Mouse (Mus musculus) forebrain, embryonic 16.5 days (tissue): ENCODE results near the gene Smarcc1. TPM values are rescaled to one million over a fixed set of nuclear protein-coding genes. Genes with fewer than 3 reads are reported as not detected.
"Not testable (repeated sequence)": the region's sequence is repeated elsewhere in the genome, so short reads cannot be mapped to it uniquely, and the experiment has no call there.

Source experiments
- ATAC-seq: fragments of 200-750 bp; cut with Nextera tagmentation; 2 replicates; pipeline ENCODE4 v1.8.0; 2017; ENCODE audit warnings: mild to moderate bottlenecking, moderate library complexity
- H3K27ac ChIP-seq: fragments of 300-500 bp; sonication (generic); 2 replicates; pipeline ENCODE4 v1.5.1; 2014; ENCODE audit warnings: low read length, control low read depth
- H3K27me3 ChIP-seq: fragments of 300-500 bp; sonication (generic); replicated peaks from 2 replicates; pipeline ENCODE4 v1.6.1; 2014; ENCODE audit warnings: low read length; ENCODE audit not compliant: control insufficient read depth, insufficient read depth
- H3K36me3 ChIP-seq: fragments of 300-500 bp; sonication (generic); 2 replicates; pipeline ENCODE4 v1.6.1; 2014; ENCODE audit not compliant: control insufficient read depth, insufficient read depth
- H3K4me1 ChIP-seq: fragments of 300-500 bp; sonication (generic); replicated peaks from 2 replicates; pipeline ENCODE4 v1.6.1; 2014; ENCODE audit warnings: low read length; ENCODE audit not compliant: control insufficient read depth, insufficient read depth
- H3K4me2 ChIP-seq: fragments of 300-500 bp; sonication (generic); 2 replicates; pipeline ENCODE4 v1.6.1; 2014; ENCODE audit warnings: mild to moderate bottlenecking, low read length, control low read depth
- H3K4me3 ChIP-seq: fragments of 300-500 bp; sonication (generic); replicated peaks from 2 replicates; pipeline ENCODE4 v1.5.1; 2014; ENCODE audit warnings: mild to moderate bottlenecking, low read length, control low read depth
- H3K9ac ChIP-seq: fragments of 300-500 bp; sonication (generic); replicated peaks from 2 replicates; pipeline ENCODE4 v1.6.1; 2014; ENCODE audit warnings: low read depth, low read length, control low read depth
- H3K9me3 ChIP-seq: fragments of 300-500 bp; sonication (generic); 2 replicates; pipeline ENCODE4 v1.6.1; 2016; ENCODE audit warnings: low read length; ENCODE audit not compliant: control insufficient read depth
- WGBS: fragments of 180-500 bp; shearing (Covaris S2); extraction: QIAGEN DNeasy Blood & Tissue Kit; methylation state at CpG from one replicate; pipeline ENCODE4 v1.1.7; 2014; 5-methylcytosine and 5-hydroxymethylcytosine counted together
- polyA plus RNA-seq: library from polyadenylated mRNA; unstranded; fragments of >200 nt; fragmentation: Nextera tagmentation; extraction: Ambion mirVana; gene quantifications from 2 replicates; pipeline ENCODE4 v1.2.1, GENCODE M21; 2015

Smarcc1 gene
- polyA plus RNA-seq, 1 experiment from 2014 or later, result 134 TPM

DNA sequence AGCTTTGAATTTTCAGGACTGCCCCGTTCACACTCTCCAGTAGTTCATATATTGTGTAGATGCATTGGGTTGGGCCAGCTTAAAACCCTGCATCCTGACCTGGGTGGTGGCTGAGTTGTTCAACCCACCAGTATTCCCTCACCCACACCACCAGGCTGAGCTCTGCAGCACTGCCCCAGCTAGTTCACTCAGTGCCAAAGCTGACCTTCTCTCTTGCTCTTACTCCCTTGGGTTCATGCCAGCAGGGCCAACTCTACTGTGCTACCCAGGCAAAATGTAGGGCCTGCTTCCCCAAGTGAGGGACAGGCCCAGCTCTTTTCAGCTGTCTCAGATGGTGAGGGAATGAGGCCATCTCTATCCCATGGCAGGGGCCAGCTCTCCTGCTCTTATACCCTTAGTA lies 41.5 kb downstream of the Smarcc1 start:
- H3K36me3 ChIP-seq, result peaks cover 14% of the 10 kb centered on the region
- H3K27me3 ChIP-seq, result no peaks in the 10 kb centered on the region
- H3K9me3 ChIP-seq, result no peaks in the 10 kb centered on the region
- H3K4me3 ChIP-seq, result no peak overlapping the region
- no peak overlapping the region for H3K27ac ChIP-seq
- no peak overlapping the region for H3K9ac ChIP-seq
- H3K4me1 ChIP-seq, result no peaks in the 10 kb centered on the region
- 82% methylated on average over 1 of the region's 1 CpGs for WGBS
- no peak overlapping the region for H3K4me2 ChIP-seq
- no peak for ATAC-seq

DNA sequence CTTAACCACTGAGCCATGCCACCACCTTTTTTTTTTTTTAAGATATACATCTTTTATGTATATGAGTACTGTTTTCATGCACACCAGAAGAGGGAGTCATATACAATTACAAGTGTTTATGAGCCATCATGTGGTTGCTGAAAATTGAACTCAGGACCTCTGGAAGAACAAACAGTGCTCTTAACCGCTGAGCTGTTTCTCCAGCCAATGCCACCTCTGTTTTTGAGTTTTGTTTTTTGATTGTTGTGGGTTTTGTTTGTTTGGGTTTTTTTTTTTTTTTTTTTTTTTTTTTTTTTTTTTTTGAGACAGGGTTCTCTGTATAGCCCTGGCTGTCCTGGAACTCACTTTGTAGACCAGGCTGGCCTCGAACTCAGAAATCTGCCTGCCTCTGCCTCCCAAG lies 43.0 kb downstream of the Smarcc1 start:
- not testable (repeated sequence) for H3K4me2 ChIP-seq, H3K4me3 ChIP-seq, ATAC-seq, H3K27ac ChIP-seq, H3K9me3 ChIP-seq, H3K4me1 ChIP-seq, H3K9ac ChIP-seq, H3K27me3 ChIP-seq
- 100% methylated on average over 2 of the region's 2 CpGs for WGBS
- H3K36me3 ChIP-seq, result peaks cover 23% of the 10 kb centered on the region

- Histone ChIP-seq H3K4me3 (no peak overlapping the region), H3K36me3 (peaks cover 21% of the 10 kb centered on the region), H3K27ac (no peak overlapping the region), H3K4me1 (no peaks in the 10 kb centered on the region), H3K4me2 (no peak overlapping the region), H3K9me3 (no peaks in the 10 kb centered on the region), H3K9ac (no peak overlapping the region), H3K27me3 (no peaks in the 10 kb centered on the region)
- WGBS, result 96% methylated on average over 5 of the region's 5 CpGs
- ATAC-seq, result no peak
Observed at GRCm38 (mm10) chr9:110162441-110162840, 44.9 kb downstream of the Smarcc1 start.

DNA sequence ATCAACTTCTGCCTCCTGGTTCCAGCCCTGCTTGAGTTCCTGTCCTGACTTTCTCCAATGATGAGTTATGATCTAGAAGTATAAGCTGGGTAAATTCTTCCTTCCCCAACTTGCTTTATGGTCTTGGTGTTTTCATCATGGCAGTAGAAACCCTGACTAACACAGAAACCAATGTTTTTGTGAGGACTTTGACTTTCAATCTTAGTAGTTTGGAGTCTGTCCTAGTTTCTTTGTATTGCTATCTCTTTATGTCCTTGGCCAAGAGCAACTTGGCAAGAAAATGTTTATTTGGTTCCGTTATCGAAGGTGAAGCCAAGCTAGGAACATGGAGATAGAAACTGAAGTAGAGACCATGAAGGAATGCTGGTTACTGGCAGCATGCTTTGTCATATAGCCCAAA lies 45.6 kb downstream of the Smarcc1 start:
- no peak overlapping the region for H3K4me2 ChIP-seq

DNA sequence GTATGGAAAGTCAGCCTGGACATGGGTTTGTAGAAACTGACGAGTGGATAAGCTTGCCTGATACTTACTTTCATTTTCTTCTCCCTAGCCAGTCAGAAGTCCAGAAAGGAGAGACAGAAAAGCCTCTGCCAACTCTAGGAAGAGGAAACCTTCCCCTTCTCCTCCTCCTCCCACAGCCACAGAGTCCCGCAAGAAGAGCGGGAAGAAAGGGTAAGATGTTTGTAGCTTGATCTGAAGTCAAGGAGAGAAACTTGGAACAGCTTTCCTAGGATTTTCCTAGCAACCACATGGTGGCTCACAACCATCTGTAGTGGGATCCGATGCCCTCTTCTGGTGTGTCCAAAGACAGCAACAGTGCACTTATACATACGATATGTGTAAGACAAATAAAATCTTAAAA lies 53.4 kb downstream of the Smarcc1 start:
- H3K27me3 ChIP-seq, result no peaks in the 10 kb centered on the region
- H3K9me3 ChIP-seq, result no peaks in the 10 kb centered on the region
- H3K9ac ChIP-seq, result no peak overlapping the region
- H3K27ac ChIP-seq, result no peak overlapping the region
- no peaks in the 10 kb centered on the region for H3K4me1 ChIP-seq
- WGBS, result 85% methylated on average over 5 of the region's 5 CpGs
- no peak overlapping the region for H3K4me3 ChIP-seq
- no peak overlapping the region for H3K4me2 ChIP-seq
- peaks cover 42% of the 10 kb centered on the region for H3K36me3 ChIP-seq
- ATAC-seq, result no peak

More for the DNA sequence above, 45.6 kb downstream of the Smarcc1 start:
- Histone ChIP-seq H3K4me1 (no peaks in the 10 kb centered on the region), H3K9me3 (no peaks in the 10 kb centered on the region), H3K27ac (no peak overlapping the region), H3K4me3 (no peak overlapping the region), H3K27me3 (no peaks in the 10 kb centered on the region), H3K36me3 (peaks cover 22% of the 10 kb centered on the region), H3K9ac (no peak overlapping the region)
- 84% methylated on average over 2 of the region's 2 CpGs for WGBS
- ATAC-seq, result no peak

DNA sequence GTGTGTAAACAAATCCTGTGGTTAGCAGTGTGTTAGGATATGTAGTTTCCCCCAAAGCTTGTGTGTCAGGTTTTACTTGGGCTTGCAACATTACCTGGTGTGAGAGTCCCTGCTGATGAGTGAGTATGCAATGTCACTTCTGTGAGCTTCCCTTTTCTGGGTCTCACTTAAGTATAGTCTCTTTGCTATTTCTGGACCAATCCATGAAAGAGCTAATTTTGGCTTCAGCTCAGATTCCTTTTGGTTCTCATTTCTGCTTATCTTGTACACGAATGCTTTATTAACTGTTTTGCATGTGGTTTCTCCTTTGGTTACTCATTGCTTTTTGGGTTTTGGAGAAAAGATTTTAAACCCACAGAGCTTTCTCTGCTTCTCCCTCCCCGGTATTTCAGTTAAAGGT lies 82.4 kb downstream of the Smarcc1 start:
- Histone ChIP-seq H3K4me2 (no peak overlapping the region), H3K4me1 (no peaks in the 10 kb centered on the region), H3K9ac (no peak overlapping the region), H3K4me3 (no peak overlapping the region), H3K36me3 (peaks cover 48% of the 10 kb centered on the region), H3K27ac (no peak overlapping the region), H3K9me3 (no peaks in the 10 kb centered on the region), H3K27me3 (no peaks in the 10 kb centered on the region)
- ATAC-seq, result no peak
- 92% methylated on average over 2 of the region's 2 CpGs for WGBS

DNA sequence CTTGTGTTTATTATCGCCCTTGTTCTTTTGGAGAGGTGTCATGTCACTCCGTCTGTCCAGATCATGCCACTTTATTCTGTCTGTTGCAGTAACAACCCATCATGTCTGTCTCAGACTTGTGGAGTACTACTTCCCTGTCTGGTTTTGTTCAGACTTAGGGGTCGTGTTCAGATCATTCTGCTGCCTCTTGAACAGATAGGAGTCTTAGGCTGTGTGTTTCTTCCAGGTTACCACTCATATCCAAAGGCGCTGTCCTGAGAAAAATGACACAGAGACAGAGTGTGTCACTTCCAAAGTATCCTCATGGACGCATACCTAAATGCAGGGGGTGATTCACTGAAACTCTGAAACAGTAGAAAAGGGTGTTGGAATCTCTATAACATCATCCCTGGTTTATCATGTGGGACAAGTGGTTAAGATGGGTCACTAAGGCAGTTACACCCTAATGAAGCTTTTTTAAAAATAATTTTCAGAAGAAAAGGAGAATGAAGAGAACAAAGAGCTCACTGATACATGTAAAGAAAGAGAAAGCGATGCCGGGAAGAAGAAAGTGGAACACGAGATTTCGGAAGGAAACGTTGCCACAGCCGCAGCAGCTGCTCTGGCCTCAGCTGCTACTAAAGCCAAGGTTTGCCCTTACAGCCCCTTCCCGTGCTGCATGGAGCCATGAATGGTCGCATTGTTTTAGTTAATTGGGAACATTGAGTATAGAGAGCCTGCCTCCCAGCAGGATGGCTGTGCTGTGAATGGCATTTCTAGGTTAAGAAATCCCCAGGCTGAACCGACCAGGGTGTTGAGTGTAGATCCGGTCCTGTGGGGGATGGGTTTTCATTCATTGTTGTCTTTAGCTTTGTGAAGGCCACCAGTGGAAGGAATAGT lies 88.3 kb downstream of the Smarcc1 start:
- H3K4me2 ChIP-seq, result no peak overlapping the region
- no peaks in the 10 kb centered on the region for H3K27me3 ChIP-seq
- 7% methylated on average over 15 of the region's 15 CpGs for WGBS

DNA sequence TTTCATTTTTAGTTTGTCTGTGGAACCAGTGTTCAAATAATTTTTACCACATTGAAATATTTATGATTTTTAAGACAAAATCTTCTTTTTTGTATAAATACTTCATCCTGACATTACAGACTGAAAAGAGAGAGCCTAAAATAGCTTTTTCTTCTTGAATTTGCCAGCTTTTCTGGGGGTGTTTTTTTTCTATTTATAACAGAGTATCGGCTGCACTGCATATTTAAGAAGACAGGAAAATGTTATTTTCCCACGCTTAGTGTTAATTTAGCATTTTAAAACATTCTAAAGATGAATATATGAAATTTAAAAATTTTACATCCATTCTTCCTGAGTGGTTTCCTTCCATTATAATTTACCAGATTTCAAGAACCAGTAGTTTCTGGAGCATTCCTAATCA lies 88.9 kb downstream of the Smarcc1 start:
- peaks cover 31% of the 10 kb centered on the region for H3K36me3 ChIP-seq
- no peak overlapping the region for H3K4me2 ChIP-seq
- 13% methylated on average over 2 of the region's 2 CpGs for WGBS
- no peaks in the 10 kb centered on the region for H3K27me3 ChIP-seq
- peaks cover 27% of the 10 kb centered on the region for H3K4me1 ChIP-seq
- H3K9ac ChIP-seq, result no peak overlapping the region
- no peak overlapping the region for H3K4me3 ChIP-seq
- H3K27ac ChIP-seq, result peak overlapping the region; percentile 86
- H3K9me3 ChIP-seq, result no peaks in the 10 kb centered on the region
- no peak for ATAC-seq

More for the DNA sequence above, 88.3 kb downstream of the Smarcc1 start:
- peaks cover 27% of the 10 kb centered on the region for H3K4me1 ChIP-seq
- H3K27ac ChIP-seq, result peak overlapping the region; percentile 86
- no peak overlapping the region for H3K4me3 ChIP-seq
- no peaks in the 10 kb centered on the region for H3K9me3 ChIP-seq
- ATAC-seq, result peak; percentile 95
- H3K36me3 ChIP-seq, result peaks cover 30% of the 10 kb centered on the region
- no peak overlapping the region for H3K9ac ChIP-seq

GRCm38 (mm10) chr9:110208265-110208664 lies 90.8 kb downstream of the Smarcc1 start:
- H3K27ac ChIP-seq, result no peak overlapping the region
- peaks cover 31% of the 10 kb centered on the region for H3K36me3 ChIP-seq
- 76% methylated on average over 7 of the region's 7 CpGs for WGBS
- ATAC-seq, result no peak
- no peak overlapping the region for H3K4me3 ChIP-seq
- H3K9ac ChIP-seq, result no peak overlapping the region
- no peaks in the 10 kb centered on the region for H3K9me3 ChIP-seq
- H3K4me1 ChIP-seq, result peaks cover 27% of the 10 kb centered on the region
- H3K4me2 ChIP-seq, result no peak overlapping the region
- no peaks in the 10 kb centered on the region for H3K27me3 ChIP-seq
